Mouse (Mus musculus): ENCODE data around the gene Sh3pxd2b. TPM values are rescaled to one million over a fixed set of nuclear protein-coding genes. Genes with fewer than 3 reads are reported as not detected.
A peak's percentile ranks its signal among the peaks of the same experiment; 100 is the strongest.

The Sh3pxd2b gene
- polyA plus RNA-seq, 1 experiment from 2014 or later, result 24.6 TPM

DNA sequence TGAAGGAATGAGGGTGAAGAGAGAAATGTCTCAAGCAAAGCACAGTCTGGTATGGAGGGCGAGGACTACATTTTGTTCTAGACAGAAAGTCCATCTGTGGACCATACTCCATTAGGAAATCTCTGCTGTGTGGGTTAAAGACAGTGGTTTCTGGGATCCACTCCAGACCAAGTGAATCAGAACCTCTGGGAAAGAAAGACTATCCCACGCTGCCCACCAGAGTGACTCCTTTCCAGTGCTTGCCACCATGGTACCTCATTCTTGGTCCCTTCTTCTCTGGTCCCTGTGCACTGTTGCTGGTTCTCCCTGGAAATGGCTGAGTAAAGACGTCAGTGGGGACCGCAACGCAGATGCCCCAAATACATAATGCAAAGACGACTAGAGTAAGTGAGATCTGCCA is 103.7 kb downstream of the Sh3pxd2b start:
- Histone ChIP-seq H3K9me3 (no peaks in the 10 kb centered on the region), H3K4me1 (peaks cover 3% of the 10 kb centered on the region), H3K27ac (no peak overlapping the region), H3K4me2 (replicated peaks) (no peak overlapping the region), H3K4me3 (no peak overlapping the region), H3K27me3 (replicated peaks) (no peaks in the 10 kb centered on the region), H3K9ac (no peak overlapping the region), H3K36me3 (no peaks in the 10 kb centered on the region)
- ATAC-seq (ENCODE audit: low FRiP score, low read depth), result no peak
- WGBS, result 90% methylated on average over 6 of the region's 6 CpGs

DNA sequence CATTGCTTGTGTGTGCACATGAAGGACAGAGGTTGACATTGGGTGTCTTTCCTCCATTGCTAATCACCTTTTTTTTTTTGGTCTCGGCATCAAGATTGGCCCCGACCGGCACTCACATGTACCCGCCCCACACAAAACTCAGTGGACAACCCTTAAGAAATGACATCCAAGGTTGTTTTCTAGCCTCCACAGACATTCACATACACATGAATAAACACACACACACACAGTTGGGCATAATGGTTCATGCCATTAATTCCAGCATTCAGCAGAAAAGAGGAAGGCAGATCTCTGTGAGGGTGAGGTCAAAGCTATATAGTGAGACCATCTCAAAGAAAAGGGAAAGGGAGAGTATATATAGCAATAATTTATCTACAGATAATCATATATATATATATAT is 105.1 kb downstream of the Sh3pxd2b start:
- no peaks in the 10 kb centered on the region for H3K9me3 ChIP-seq
- no peak overlapping the region for H3K27ac ChIP-seq
- no peaks in the 10 kb centered on the region for H3K27me3 ChIP-seq (replicated peaks)
- no peak overlapping the region for H3K9ac ChIP-seq
- WGBS, result 89% methylated on average over 4 of the region's 4 CpGs
- H3K4me2 ChIP-seq (replicated peaks), result no peak overlapping the region
- no peak for ATAC-seq (ENCODE audit: low FRiP score, low read depth)
- no peak overlapping the region for H3K4me3 ChIP-seq
- H3K36me3 ChIP-seq, result no peaks in the 10 kb centered on the region
- H3K4me1 ChIP-seq, result peaks cover 10% of the 10 kb centered on the region

DNA sequence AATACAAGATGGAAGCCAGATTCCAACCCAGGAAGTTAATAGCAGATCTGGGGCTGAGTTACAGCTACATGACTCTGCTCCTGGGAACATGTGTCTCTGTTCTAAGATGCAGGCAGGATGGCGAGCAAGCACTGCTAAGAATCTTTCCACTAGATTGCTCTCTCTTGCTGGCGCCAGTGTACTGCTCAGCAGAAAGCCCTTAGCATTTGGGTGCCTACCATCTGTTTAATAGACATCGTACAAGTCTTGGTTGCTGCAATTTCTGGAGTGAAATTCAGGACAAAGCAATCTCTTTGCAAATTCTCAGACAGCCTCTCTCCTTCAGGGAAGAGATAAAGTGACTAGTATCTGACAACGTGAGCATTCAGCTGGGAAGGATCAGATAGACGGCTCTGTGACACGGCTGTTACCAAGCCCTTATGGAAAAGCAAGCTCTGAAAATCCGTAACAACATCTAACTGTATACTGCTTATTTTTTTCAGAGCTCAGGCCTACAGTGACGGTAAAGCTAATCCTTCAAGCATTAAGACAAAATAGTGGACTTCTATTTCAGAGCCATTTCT is 105.8 kb downstream of the Sh3pxd2b start:
- Histone ChIP-seq H3K9me3 (no peaks in the 10 kb centered on the region), H3K27ac (no peak overlapping the region), H3K27me3 (replicated peaks) (no peaks in the 10 kb centered on the region), H3K4me1 (peaks cover 10% of the 10 kb centered on the region), H3K9ac (no peak overlapping the region), H3K4me3 (no peak overlapping the region), H3K36me3 (no peaks in the 10 kb centered on the region), H3K4me2 (replicated peaks) (no peak overlapping the region)
- no peak for ATAC-seq (ENCODE audit: low FRiP score, low read depth)
- WGBS, result 42% methylated on average over 8 of the region's 8 CpGs

DNA sequence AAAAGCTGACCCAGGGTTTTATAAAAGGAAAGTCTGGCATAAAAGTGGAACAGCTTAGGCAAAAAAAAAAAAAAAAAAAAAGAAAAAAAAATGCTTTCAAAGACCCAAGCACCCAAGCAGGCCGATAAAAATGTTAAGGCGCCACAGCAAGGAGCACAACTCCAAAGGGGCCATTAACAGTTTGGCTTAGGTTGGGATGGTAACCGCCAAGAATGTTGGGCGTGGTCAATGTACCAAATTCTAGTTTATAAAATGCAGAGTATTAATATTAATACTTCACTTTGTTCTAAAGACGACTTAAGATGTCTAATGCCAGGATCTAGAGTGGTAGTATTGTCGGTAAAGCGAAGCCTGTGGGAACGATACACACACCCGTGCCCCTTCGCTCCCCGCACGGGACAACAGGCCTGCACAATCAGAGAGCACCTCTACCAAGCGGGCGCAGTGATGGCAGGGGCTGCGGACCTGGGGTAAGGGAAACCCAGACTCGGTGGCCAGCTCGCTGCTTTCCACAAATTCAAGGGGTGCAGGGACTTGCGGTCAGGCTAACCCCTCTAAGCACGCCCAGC is 106.7 kb downstream of the Sh3pxd2b start:
- ATAC-seq (ENCODE audit: low FRiP score, low read depth), result peak; percentile 57; the same call in 1 of the 2 replicates
- no peaks in the 10 kb centered on the region for H3K27me3 ChIP-seq (replicated peaks)
- H3K9me3 ChIP-seq, result no peaks in the 10 kb centered on the region
- no peaks in the 10 kb centered on the region for H3K36me3 ChIP-seq
- H3K4me1 ChIP-seq, result peaks cover 10% of the 10 kb centered on the region
- peak overlapping the region; percentile 96; the same call in 1 of the 2 replicates for H3K27ac ChIP-seq
- H3K9ac ChIP-seq, result peak overlapping the region; percentile 94
- H3K4me3 ChIP-seq, result peak overlapping the region; percentile 95
- WGBS, result 2% methylated on average over 19 of the region's 19 CpGs
- H3K4me2 ChIP-seq (replicated peaks), result peak overlapping the region; percentile 92

DNA sequence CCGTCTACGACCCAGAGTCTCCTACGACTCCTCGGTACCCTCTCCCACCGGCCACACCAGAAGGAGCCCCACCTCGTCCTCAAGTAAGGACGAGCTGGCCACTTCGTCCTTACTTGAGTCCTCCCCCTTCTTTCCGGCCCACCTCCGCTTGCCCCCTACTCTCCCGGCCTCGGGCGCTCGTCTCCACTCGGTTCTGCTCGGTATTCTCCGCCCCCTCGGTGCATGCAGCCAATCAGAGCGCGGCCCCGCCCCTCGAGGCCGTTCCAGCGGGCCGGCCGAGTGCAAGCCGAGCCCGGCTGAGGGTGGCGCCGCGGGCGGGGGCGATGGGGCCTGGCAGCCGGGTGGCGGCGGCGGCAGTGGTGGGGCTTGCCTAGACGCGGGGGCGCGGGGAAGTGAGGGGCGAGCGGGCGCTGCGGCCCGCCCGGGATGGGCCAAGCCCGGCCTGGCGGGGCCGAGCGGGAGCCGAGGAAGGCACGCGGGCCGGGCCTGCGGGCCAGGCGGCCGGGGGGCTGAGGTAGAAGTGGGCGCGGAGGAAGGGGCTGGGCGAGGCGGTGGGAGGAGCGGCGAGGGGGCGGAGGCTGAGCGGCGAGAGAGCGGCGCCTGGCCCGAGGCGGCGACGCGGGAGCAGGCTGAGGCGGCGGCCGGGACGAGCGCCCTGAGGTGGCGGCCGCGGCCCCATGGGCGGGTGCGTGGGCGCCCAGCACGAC is 107.3 kb downstream of the Sh3pxd2b start, which contains the start of gene Ubtd2:
TSS of gene Ubtd2 (plus strand) at position 571 of the 707 bp plus-strand sequence.
- Histone ChIP-seq H3K27me3 (replicated peaks) (no peaks in the 10 kb centered on the region), H3K27ac (peak within 1 kb of the TSS; percentile 96), H3K4me1 (peaks cover 10% of the 10 kb centered on the region), H3K4me2 (replicated peaks) (peak within 1 kb of the TSS; percentile 92), H3K36me3 (no peaks in the 10 kb centered on the region), H3K9me3 (no peaks in the 10 kb centered on the region), H3K4me3 (peak within 1 kb of the TSS; percentile 95), H3K9ac (peak within 1 kb of the TSS; percentile 94)
- peak; percentile 98 for ATAC-seq (ENCODE audit: low FRiP score, low read depth)
- WGBS, result under 1% methylated on average over 85 of the region's 86 CpGs

DNA sequence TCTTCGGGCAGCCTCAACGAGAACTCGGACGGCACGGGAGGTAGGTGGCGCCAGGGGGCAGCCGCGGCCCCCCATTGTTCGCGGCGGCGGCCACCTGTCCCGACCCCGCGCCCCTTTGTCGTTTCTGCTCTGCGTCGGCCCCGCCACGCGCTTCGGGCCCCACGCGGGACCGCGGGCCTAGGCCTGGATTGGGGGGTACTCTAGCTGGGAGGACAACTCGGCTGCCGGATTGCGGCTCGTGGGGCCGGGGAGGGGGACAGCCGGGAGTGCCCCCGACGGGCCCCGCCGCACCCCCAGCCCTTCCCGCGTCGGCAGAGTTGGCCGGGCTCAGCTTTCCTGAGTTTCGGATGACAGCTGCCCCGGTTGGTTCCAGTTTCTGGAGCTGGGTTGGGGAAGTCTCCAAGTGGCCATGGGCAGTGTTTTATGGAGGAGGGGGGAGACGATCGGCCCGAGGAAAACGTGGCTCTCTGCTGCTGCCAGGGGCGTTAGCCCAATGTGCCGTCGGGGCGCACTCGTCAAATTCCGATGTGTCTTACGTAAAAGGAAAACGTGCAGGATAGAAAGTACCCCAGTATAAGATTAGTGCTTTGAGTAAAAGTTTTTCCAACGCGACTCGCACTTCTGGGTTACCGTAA is 108.0 kb downstream of the Sh3pxd2b start:
- Histone ChIP-seq H3K4me3 (peak overlapping the region; percentile 95), H3K9me3 (no peaks in the 10 kb centered on the region), H3K36me3 (no peaks in the 10 kb centered on the region), H3K4me2 (replicated peaks) (peak overlapping the region; percentile 92), H3K27me3 (replicated peaks) (no peaks in the 10 kb centered on the region), H3K4me1 (peaks cover 10% of the 10 kb centered on the region), H3K27ac (peak overlapping the region; percentile 96), H3K9ac (peak overlapping the region; percentile 94)
- WGBS, result under 1% methylated on average over 58 of the region's 58 CpGs
- peak; percentile 70 for ATAC-seq (ENCODE audit: low FRiP score, low read depth)

DNA sequence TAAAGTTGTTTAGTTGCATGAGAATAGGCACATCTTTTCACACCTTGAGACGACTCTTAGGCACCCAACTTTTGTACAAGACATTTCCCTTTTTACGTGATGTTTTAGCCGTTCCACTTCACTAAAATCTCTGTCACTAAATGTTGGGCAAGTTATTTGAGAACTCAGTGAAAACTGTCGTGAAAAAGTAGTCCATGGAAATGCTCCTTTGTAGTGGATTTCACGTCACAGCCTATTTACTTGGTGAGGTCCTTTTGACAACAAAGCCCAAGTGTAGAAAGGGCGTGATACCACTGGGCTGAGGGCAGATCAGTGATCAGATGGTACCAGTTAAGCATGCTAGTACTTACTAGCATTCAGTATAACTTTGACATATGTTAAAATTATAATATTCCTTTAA is 108.7 kb downstream of the Sh3pxd2b start:
- 9% methylated on average over 6 of the region's 6 CpGs for WGBS
- no peaks in the 10 kb centered on the region for H3K36me3 ChIP-seq
- H3K9ac ChIP-seq, result peak overlapping the region; percentile 94
- no peaks in the 10 kb centered on the region for H3K27me3 ChIP-seq (replicated peaks)
- no peak for ATAC-seq (ENCODE audit: low FRiP score, low read depth)
- H3K27ac ChIP-seq, result no peak overlapping the region
- no peaks in the 10 kb centered on the region for H3K9me3 ChIP-seq
- H3K4me3 ChIP-seq, result peak overlapping the region; percentile 95
- H3K4me2 ChIP-seq (replicated peaks), result peak overlapping the region; percentile 92
- peaks cover 10% of the 10 kb centered on the region for H3K4me1 ChIP-seq

DNA sequence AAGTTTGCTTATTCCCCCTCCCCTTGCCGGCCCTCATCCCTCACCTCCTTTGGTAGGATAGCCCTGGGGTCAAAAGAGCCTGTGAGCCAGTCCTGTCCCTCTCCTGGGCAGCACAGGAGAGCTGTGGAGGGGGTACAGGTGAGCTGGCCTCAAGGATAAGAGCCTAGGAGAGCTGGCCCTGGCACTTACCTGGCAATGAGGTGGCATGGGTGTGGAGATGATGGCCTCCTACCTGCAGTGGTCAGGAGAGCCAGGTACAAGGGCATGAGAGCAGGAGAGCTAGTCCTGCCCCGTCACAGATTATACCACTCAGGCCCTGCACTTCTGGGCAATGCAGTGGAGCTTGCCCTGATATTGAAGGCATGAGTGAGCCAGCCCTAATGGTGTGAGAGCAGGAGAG is 116.7 kb downstream of the Sh3pxd2b start:
- no peak for ATAC-seq (ENCODE audit: low FRiP score, low read depth)
- Histone ChIP-seq H3K27ac (no peak overlapping the region), H3K27me3 (replicated peaks) (no peaks in the 10 kb centered on the region), H3K36me3 (no peaks in the 10 kb centered on the region), H3K9ac (no peak overlapping the region), H3K9me3 (no peaks in the 10 kb centered on the region), H3K4me1 (no peaks in the 10 kb centered on the region), H3K4me3 (no peak overlapping the region), H3K4me2 (replicated peaks) (no peak overlapping the region)
- WGBS, result 76% methylated on average over 2 of the region's 2 CpGs

DNA sequence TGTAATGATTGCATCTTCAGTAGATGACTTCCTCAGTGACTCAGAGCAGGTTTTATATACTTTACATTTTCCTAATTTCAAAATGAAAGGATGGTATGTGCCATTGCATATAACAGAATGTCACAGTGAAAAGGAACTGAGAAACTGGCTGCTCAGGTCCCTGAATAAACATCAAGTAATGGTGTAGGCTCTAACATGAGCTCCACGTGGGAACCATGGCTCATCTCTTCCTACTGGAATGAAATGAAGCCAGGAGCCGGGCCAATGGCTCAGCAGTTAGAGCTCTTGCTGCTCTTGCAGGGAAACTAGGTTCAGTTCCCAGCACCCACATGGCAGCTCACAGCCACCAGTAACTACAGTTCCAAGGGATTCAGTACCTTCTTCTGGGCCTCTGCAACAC is 124.3 kb downstream of the Sh3pxd2b start:
- no peak for ATAC-seq (ENCODE audit: low FRiP score, low read depth)
- WGBS, result 84% methylated on average over 2 of the region's 2 CpGs

DNA sequence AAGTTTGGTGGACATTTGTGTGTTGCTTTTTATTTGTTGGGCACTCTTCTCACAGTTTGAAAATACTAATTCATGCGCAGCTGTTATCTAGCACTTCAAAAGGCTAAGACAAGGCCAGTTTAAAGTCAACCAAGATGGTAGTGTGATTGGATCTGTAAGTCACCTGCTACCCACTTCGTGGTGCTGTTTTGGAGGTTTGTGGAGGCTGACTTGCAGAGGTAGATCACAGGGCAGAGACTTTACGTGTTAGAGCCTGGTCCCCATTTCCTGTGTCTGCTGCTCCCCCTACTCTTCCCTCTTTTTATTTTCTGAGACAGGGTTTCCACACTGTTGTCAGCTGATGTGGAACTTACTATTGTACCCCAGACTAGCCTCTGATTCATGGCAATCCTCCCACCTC is 127.1 kb downstream of the Sh3pxd2b start:
- 89% methylated on average over 3 of the region's 3 CpGs for WGBS
- no peak overlapping the region for H3K9ac ChIP-seq
- no peak for ATAC-seq (ENCODE audit: low FRiP score, low read depth)

More for the DNA sequence above, 124.3 kb downstream of the Sh3pxd2b start:
- Histone ChIP-seq H3K9ac (no peak overlapping the region), H3K27ac (no peak overlapping the region), H3K27me3 (replicated peaks) (no peaks in the 10 kb centered on the region), H3K36me3 (no peaks in the 10 kb centered on the region), H3K4me3 (no peak overlapping the region), H3K9me3 (no peaks in the 10 kb centered on the region), H3K4me1 (no peaks in the 10 kb centered on the region), H3K4me2 (replicated peaks) (no peak overlapping the region)

DNA sequence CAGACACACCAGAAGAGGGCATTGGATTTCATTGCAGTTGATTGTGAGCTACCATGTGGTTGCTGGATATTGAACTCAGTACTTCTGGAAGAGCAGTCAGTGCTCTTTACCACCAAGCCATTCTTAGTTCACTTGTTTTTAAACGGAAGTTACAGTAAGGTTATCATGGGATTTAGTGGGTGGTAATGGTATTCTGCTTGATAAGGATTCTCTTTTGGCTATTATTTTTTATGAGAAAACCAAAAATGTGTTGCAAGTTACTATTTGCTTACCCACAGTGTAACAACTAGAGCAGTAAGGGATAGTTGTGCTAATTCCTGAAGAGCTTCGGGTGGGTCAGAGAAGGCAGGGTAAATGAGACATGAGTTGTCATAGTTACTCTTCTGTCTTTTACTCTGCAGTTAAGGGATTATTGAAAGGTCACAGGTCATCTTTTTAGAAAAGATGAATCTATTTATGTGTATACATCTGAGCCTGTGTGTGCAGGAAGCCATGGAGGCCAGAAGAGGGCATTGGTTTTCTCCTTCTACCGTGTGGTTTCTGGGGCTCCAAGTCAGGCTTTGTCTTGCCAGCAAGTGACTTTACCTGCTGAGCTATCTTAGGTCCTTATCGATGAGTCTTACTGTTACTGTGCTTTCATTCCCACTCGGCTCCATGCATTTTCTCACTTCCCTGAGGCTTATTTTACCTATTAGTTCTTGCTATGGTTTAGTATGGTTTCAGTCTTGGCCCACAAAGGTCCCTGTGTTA is 128.0 kb downstream of the Sh3pxd2b start:
- Histone ChIP-seq H3K27me3 (replicated peaks) (no peaks in the 10 kb centered on the region), H3K4me1 (no peaks in the 10 kb centered on the region), H3K36me3 (no peaks in the 10 kb centered on the region), H3K9me3 (no peaks in the 10 kb centered on the region), H3K4me2 (replicated peaks) (no peak overlapping the region), H3K27ac (no peak overlapping the region), H3K4me3 (no peak overlapping the region), H3K9ac (no peak overlapping the region)
- 86% methylated on average over 5 of the region's 5 CpGs for WGBS
- ATAC-seq (ENCODE audit: low FRiP score, low read depth), result no peak

More for the DNA sequence above, 127.1 kb downstream of the Sh3pxd2b start:
- Histone ChIP-seq H3K27me3 (replicated peaks) (no peaks in the 10 kb centered on the region), H3K27ac (no peak overlapping the region), H3K4me2 (replicated peaks) (no peak overlapping the region), H3K36me3 (no peaks in the 10 kb centered on the region), H3K9me3 (no peaks in the 10 kb centered on the region), H3K4me3 (no peak overlapping the region), H3K4me1 (no peaks in the 10 kb centered on the region)
